Mouse (Mus musculus): ENCODE results near the gene Vmn2r83.

- no peak for TF ChIP-seq POLR2A (IDR thresholded peaks at IDR 0.05; ENCODE audit: insufficient read depth, low read depth, low read length)
- no peak for TF ChIP-seq CTCF (IDR thresholded peaks at IDR 0.05)
- TF ChIP-seq EP300 (IDR thresholded peaks at IDR 0.05; ENCODE audit: insufficient read depth, low read depth, low read length): no peak
Measured at GRCm38 (mm10) chr10:79540746-79541145, 72.2 kb downstream of the Vmn2r83 start.

Measured in heart, adult 2 months (tissue).